Mouse (Mus musculus) T-helper 2 cell (primary cell): ENCODE results near the gene Dgke.
"Not testable (repeated sequence)": the region's sequence is repeated elsewhere in the genome, so short reads cannot be mapped to it uniquely, and the experiment has no call there.

Experiments used
- in situ Hi-C: fragments of 300-600 bp; cut with MboI, MseI; formaldehyde crosslinking; loops from one replicate; pipeline ENCODE4 v1.15.1; 2025; ENCODE audit warnings: high pct_unique_total_duplicates

Gene Dgke

DNA sequence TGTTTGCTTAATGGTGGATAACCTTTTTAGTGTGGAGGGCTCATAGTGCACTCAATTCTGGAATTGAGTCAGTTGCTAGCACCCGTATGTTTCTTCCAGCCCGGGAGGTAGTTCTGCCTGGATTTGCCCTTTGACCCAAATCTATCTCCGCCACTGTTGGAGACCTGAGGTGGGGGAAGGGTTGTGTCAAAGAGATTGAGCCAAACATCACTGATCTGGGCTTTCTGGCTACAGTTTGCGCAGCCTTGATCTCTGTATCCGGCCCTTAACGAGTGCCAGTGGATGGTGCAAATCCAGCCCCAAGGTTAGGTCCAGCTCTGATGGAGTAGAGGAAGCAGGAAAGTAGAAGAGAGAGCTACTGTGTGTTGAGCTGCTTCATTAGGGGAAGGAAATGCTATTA lies 63.6 kb downstream of the Dgke start:
- in situ Hi-C loops, result no loop called here

DNA sequence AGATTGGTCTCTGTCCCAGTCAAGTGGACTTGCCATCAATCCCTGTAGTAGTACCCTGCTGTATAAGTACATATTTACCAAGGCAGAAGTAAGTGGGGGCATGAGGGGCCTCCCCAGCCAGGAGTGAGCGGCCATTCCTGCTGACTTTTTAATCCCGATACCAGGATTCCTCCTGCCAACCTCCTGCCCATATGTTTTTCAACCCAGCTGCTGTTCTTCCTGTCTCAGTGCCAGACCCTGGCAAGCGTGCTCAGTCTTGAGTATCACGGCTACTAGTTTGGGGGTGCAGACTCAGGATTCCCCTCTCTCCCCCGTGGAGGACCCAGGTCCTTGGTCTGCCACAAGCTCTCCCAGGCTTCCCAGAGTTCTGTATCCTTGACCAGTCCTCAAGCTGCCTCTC lies 64.0 kb downstream of the Dgke start:
- in situ Hi-C loops, result no loop called here

DNA sequence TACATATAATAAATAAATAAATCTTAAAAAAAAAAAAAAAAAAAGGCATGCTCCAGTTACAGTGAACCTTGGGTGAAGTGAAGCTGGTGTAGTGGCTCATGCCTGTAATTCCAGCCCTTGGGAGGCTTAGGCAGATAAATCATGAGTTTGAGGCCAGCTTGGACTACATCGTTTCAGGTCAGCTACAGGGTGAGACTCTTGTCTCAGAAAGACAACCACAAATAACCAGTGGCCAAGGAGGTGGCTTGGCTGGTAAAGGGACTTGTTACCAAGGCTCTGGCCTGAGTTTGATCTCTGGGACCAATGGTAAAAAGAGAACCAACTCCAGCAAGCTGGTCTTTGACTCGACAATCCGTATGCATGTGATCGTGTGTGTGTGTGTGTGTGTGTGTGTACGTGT lies 64.6 kb downstream of the Dgke start:
- in situ Hi-C loops, result no loop called here

DNA sequence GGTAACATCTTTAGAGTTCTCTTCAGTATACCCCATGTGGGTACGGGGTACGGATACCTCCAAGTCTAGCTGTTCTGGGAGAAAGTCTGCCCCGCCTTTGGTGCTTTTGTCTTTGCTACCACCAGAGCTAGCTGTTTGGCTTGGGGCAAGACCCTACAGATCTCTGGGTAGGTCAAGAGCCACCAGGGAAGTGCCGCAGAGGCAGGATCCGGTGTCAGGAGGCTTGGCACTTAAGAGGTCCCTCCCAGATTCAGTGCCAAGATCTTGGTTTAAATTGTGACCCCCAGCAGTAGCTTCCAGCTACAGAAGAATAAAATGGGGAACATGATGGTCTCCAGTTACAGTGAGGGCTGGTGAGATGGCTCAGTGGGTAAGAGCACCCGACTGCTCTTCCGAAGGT lies 65.1 kb downstream of the Dgke start:
- in situ Hi-C loops, result no loop called here

DNA sequence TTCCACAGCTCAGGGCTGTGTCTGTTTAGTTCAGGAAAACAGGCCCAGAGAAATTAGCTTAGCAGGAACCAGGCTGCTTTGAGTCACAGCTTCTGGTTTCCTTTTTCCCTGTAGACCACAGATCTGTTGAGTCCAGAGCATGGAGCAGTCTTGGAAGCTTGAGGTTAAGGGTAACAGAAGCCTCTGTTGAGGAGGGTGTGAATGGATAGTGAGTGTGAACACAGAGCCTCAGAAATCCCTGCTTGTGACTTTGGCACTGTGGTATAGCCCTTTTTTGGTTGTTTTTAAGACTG lies 66.2 kb downstream of the Dgke start:
- in situ Hi-C loops, result no loop called here

DNA sequence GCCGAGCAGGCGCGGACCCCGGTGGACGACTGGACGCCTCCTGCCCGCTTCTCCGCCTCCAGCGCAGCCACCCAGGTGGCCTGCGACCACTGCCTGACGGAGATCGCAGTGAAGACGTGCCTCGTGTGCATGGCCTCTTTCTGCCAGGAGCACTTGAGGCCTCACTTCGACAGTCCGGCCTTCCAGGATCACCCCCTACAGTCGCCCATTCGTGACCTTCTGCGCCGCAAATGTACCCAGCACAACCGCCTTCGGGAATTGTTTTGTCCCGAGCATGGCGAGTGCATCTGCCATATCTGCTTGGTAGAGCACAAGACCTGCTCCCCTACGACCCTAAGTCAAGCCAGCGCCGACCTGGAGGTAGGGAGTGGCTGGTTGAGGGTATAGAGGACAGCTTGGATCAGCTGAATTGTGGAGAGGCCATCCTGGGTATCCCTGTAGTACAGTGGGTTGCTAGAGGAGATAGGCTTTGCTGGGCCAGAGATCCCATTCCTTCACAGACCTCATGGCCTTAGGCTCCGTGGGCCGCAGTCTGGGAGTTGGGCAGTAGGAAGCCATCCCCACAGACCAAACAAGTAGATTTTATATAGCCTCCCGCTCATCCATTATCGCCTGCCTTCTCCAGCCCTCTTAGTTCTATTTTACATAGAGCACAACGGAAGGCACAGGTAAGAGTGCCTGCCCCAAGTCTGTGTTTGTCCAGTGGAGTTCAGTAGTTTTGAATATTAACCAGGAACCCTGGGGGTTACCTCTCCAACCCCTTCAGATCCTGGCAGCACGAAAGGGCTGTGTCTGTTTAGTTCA lies 66.7 kb downstream of the Dgke start:
- in situ Hi-C loops, result no loop called here

DNA sequence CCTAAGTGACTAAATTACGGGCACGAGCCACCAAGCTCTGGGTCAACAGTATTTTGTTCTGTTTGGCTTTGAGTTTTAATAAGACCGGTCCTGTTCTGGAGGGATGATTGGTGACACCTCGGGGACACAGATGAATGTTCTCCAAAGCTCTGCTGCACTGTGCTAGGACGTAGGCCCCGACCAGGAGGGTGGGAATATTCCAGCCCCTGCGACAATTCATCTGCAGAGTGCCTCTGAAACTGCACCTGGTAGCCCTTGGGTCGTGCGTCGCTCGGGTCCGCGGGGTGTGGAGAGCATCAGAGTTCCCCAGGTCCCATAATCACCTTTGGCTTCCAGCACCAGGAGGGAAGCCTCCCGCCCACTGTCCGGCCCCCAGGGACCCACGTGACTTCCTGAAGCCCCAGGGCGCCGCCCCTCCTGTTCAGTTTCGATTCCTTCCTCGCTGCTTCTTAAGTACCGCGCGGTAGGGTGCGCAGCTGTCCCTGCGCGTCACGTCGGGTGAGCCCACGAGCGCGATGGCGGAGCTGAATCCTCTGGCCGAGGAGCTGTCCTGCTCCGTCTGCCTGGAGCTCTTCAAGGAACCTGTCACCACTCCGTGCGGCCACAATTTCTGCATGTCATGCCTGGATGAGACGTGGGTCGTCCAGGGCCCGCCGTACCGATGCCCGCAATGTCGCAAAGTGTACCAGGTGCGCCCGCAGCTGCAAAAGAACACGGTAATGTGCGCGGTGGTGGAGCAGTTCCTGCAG lies 67.5 kb downstream of the Dgke start, which contains the start of gene Trim25:
Gene Trim25 (plus strand): TSS at position 403 of the 749 bp plus-strand sequence.
- in situ Hi-C loops, result no loop called here

DNA sequence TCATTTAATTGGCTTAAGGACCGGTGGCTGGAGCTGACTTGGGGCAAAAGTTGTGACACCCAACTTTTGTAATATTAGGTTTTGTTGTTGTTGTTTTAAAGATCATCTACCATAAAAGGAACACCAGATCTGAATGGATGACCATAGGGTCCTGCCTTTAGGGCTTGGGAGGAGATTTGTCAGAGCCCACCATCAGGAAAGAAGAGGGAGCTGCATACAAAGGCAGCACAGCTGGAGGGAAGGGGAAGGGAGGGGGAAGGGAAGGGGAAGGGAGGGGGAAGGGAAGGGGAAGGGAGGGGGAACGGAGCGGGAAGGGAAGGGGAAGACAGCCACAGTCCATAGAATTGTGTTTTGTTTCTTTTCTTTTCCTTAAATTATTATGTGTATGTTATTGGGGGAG lies 68.2 kb downstream of the Dgke start:
- in situ Hi-C loops, result no loop called here

DNA sequence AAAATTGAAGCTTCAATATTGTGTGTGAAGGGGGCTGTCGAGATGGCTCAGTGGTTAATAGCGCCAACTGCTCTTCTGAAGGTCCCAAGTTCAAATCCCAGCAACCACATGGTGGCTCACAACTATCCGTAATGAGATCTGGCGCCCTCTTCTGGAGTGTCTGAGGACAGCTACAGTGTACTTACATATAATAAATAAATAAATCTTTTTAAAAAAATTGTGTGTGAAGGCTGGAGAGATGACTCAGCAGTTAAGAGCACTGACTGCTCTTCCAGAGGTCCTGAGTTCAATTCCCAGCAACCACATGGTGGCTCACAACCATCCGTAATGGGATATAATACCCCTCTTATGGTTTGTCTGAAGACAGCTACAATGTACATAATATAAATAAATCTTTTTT lies 69.3 kb downstream of the Dgke start:
- in situ Hi-C loops, result not testable (repeated sequence)

DNA sequence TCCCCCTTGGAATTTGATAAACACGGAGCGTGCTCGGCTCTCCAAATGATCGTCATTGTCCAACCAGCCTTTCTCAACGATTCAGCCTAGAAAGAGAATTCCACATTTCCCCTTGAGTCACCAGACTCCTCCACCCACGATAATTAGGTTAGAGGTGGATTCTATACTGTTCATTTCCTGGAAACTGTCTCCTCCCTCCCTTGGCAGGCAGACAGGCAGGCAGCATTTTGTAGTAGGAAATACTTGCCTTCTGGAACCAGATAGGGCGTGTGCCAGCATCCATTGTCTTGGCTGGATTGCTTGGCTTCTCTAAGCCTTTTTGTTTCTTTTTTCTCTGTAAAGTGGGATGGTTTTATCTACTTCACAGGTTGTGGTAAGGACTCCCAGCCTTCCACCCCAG lies 70.2 kb downstream of the Dgke start:
- in situ Hi-C loops, result no loop called here

DNA sequence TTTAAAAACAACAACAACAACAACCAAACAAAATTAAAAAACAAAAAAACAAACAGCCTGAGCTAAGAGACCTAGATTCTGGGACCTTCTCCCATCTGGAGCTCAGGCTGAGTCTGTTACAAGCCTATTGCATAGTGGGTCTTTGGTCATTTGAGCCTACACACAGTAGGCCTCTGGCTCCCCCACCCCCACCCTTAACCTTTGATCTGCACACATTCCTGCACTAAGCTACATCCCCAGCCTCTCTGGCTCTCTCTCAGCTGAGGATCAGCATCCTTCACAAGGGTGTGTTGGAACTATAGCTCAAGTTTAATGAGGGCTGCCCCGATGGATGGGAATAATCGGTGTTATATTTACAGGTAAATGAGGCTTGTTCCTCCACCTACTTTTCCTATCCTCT lies 71.0 kb downstream of the Dgke start:
- in situ Hi-C loops, result no loop called here

DNA sequence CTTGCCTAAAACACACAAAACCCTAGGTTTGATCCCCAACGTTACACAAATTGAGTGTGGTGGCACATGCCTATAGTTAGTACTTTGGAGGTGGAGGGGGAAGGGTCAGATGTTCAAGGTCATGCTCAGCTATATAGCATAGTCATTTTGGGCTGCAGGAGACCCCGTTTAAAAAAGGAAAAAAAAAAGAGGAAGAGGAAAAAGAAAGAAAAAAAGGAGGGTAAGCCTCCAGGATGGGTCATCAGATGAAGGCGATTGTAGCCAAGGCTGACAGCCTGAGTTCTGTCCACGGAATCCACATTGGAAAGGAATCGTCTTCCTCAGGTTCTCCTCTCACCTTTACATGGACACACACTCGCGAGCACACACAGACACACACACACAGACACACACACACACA lies 72.2 kb downstream of the Dgke start:
- in situ Hi-C loops, result no loop called here

DNA sequence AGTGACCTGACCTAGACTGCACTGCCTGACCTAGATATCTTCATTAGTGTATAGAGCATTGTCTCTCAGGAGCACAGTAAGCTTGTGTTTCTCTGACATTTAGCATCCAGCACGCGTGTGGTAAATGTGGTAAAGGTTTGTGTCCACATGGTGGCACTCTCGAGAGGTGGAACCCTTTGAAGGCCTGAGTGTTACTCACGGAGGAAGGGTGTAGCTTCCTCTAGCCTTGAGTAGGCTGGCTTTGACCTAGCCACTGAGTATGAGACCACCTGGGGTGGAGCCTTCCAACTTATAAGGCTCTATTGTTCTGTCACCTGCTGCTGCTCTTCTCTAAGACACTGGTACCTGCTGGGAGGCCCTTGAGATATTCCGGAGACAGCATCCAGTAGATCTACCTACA lies 73.0 kb downstream of the Dgke start:
- in situ Hi-C loops, result no loop called here

DNA sequence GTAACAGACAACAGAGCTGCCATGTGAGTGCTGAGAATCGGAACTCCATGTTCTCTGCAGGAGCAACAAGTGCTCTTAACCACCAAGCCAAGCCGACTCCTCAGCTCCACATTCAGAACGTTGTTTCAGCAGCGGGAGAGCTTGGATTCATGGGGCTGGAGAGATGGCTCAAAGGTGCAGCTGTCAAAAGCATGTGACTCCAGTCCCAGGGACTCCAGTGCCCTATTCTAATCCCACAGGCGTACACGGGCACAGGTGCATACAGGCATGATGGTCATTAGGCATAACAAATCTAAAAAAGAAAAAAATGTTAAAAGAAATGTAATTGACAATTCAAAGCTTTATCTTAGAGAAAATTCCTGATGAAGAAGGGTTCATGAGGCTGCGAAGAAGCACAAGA lies 73.5 kb downstream of the Dgke start:
- in situ Hi-C loops, result no loop called here

DNA sequence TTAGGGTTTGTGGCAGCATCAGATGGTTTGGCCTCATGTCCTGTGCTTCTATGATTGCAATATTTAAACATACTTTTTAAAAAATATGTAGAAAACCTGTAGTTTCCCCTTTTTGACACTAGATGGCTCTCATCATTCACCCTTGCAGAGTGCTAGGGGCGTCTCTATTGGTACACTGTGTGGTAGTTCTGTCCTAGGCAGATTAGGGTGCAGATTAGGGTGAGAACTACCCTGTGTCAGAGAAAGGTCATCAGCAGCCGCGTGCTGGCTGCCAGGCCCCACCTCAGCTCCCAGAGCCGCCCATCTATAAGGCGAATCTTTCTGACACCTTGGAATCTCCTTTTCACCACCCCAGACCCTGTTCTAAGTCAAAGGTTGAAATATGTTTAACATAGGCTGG lies 77.1 kb downstream of the Dgke start:
- in situ Hi-C loops, result no loop called here

DNA sequence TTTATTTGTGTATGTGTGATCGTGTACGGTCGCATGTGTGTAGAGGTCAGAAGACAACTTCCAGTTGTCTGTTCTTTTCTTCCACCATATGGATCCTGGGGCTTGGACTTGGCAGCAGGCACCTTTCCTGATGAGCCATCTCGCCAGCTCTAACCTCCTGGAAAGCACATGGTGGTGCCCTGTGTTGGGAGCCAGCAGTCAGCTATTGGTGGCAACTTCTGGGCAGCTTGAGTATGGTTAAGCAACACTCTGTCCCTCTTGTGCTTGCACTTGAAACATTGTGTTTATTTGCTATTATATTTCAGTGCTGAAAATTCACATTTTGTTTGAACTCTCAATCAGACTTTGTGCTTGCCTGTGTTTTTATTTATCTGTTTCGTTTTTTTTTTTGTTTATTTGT lies 77.7 kb downstream of the Dgke start:
- in situ Hi-C loops, result no loop called here

DNA sequence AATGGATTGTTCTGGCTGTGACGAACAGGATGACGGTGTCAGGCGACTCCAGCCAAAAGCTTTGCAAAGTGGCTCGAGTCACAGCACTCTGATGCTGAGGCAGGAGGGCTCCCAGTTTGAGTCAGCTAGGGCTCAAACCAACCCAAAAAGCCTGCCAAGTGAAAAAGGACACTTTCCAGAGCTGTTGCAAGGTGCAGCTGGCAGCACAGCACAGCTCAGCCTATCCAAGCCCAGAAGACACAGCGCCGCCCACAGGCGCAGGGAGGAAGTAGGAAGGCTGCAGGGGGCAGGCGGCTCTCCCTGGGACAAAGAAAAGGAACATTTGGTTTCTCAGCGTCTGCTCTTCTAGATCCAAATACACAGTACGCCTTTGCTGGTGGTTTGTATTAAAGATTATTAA lies 80.0 kb downstream of the Dgke start:
- in situ Hi-C loops, result no loop called here
